Mouse (Mus musculus) embryo, embryonic 11.5 days (tissue): Measurements from ENCODE around the gene Paqr4.

Experiments used
- DNase-seq: peaks from one replicate; pipeline ENCODE4 v3.0.0-alpha.2; 2012; ENCODE audit warnings: low read depth, low spot score

Gene Paqr4

DNA sequence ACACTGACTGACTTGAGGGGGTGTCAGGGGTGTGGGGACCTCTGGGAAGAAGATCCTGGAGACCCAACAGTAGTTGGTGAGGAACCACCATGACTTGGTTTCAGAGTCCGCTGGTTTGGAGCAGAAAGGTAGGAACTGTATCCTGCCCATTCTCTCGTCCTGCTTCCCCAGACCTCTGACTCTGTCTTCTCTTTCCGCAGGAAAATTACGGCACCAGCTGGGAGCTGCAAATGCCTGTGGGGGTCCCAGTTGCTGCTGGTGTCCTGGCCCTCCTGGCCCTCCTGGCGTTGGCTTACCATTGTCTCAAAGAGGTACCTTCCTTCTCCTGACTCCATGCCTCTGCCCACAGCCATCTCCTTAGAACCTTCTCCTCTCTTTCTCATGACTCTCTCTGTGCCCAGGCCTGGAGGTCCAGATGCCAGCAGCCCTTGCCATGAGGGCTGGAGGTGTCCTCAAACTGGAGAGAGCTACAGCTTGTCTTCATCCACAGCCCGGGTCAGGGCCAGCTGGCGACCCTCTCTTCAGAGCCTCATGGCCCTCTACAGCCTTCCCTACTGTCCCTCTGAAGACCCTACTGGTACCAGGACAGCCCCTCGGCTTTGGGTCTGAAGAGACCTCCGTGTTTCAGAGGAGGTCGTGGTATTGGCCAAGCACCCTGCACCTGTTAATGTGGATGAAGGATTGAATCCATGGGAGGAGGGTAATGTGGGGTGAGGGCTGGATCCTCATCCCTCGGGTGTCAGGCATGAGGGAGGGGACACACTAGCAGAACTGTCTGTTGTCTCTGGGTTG, 8.9 kb upstream of the Paqr4 start:
- DNase-seq = no peak

DNA sequence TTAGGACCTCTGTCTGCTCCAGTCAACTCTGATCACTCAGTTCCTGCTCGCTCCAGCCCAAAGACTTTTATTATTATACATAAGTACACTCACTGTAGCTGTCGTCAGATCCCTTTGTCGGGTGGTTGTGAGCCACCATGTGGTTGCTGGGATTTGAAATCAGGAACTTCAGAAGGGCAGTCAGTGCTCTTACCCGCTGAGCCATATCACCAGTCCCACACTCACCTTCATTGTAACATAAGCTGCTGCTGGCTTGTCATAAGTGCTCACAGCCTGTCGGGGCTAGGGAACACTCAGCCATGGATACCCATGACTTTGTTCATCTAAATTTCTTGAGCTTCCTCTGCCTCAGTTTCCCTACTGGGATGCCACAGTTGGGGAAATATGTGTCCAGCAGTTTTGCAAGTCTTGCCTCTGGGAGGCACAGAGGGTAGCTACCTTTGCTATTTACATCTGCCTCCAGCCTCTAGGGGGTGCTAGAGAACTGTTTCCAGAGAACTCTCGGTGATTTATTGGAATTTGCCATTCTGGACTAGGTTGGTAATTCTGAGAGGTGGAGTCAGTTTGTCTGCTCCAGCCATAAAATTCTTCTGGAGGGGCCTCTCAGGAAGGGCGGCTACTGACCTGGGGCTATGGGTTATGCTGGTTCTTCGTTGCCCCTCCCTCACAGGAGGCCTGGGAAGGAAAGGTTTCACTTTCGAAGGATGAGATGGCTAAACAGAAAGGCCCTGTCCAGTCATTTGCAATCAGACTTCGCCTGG, 8.1 kb upstream of the Paqr4 start:
- peak; percentile 67 for DNase-seq

DNA sequence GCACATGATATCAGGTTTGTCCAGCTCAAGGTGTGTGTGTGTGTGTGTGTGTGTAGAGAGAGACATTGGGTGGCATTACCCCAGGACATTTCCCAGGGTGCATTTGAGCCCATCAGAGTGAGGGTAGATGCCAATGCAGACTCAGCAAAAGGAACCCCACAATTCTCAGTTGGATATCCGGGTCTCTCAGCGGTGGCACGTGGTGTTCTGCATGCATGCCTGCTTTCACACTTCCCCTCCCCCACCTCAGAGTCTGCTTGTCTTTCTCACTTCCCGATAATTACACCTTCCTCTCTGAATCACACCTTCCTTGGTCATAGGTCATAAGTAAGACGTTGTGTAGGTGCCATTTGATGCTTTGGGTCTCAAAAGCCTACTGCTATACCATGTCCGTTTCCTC, 7.4 kb upstream of the Paqr4 start:
- DNase-seq = no peak

DNA sequence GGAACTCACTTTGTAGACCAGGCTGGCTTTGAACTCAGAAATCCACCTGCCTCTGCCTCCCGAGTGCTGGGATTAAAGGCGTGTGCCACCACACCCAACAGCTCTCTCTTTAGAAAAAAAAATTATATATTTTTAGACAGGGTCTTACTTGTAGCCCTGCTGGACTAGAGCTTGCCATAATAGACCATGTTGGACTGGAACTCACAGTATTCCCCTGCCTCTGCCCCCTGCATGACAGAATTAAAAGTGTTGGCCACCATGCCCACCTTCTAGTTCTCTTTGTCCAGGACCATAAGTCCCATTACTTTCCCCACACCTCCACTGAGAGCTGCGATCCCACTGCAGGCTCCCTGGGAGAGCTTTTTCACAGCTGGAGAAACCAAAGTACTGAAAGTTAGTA, 6.8 kb upstream of the Paqr4 start:
- DNase-seq = no peak

- DNase-seq = no peak
These were observed 6.1 kb upstream of the Paqr4 start for GRCm38 (mm10) chr17:23746767-23747166.

- no peak for DNase-seq
These were observed 5.6 kb upstream of the Paqr4 start for GRCm38 (mm10) chr17:23746311-23746710.

- no peak for DNase-seq
These were observed 4.9 kb upstream of the Paqr4 start, which contains the start of gene Kremen2 for GRCm38 (mm10) chr17:23745301-23746251. TSS of gene Kremen2 (minus strand) at chr17:23745833.

GRCm38 (mm10) chr17:23744651-23745050, 4.0 kb upstream of the Paqr4 start:
- DNase-seq = no peak

GRCm38 (mm10) chr17:23744076-23744475, 3.4 kb upstream of the Paqr4 start:
- DNase-seq = no peak

- DNase-seq = no peak
These were observed 2.3 kb upstream of the Paqr4 start for GRCm38 (mm10) chr17:23742941-23743340.

GRCm38 (mm10) chr17:23742210-23742793, 1.6 kb upstream of the Paqr4 start:
- DNase-seq = no peak

GRCm38 (mm10) chr17:23741359-23742209, 917 bp upstream of the Paqr4 start:
- no peak for DNase-seq

DNA sequence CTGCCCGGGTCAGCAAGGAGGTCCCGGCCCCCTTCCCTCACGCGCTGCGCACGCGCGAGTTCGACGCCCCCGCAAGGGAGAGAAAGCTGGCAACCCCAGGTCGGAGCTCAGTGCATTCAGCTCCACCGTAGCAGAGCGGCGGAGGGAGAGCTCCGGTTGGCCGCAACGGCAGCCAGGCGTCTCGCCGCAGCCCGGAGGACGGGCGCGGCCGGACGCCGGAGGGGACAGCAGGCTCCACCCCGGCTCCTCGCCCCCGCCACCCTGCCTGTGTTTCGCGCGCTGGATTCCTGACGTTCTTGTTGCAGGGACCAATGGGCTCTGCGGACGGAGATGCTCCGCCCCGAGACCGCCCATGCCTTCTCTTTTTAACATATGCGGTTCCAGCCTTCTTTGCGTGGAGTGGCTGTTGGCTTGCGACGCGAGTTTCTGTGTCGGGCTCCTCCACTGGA, 507 bp downstream of the Paqr4 start:
- peak; percentile 79 for DNase-seq

DNA sequence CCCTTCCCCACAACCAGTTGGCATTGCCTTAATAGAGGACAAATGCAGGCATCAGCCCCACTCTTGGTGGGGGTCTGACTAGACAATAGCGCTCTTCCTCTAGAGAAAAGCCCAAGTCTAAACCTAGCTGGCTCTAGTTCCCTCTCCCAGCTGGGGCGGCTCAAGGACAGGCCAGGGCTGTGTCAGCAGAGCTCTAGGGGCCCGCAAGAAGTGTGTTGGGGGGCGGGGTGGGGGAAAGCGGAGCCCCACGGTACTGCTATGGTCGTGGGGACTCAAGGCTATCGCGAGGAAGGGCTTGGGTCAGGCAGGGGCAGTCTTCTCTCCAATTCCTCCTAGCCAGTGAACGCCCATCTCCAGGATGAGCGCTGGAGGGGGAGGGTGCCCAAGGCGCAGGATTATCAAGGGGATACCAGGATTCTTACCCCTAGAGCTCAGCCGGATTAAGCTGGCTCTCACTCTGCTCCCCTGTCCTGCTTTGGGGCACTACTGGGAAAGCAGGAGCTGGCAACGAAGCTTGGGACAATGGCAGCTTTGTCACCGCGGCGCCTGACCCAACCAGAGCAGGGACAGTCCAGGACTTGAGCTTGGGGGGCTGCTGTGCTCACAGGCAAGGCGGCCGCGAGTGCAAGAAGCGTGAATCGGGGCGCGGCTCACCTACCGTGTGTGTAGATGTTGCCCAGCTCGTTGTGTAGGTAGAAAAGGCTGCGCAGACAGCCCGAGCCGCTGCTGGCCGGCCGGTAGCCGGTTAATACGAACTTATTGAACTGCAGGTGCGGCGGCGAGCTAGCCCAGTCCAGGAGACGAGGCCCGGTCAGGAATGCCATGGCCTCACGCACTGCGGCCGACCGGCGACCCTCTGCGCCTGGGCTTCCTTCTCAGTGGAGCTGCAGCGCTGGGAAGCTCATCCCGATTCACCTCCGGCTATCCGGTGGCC, 1.2 kb downstream of the Paqr4 start:
- no peak for DNase-seq

DNA sequence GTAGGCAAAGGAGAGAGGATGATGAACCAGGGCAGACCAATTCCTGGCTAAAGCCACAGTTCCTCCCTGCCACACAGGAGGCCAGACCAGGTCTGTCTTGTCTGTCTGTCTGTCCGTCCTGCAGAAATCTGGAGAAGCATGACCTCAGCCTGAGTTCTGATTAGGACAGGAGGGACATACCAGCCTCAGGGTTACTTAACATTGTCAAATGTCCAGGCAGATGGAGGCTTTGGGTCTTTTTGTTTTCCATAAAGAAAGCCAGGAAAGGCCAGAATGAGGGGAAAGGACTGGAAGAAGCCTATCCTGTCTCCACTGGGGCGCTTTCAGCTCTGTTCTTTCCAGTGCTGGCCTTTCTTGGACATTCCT, 1.8 kb downstream of the Paqr4 start:
- DNase-seq = no peak

DNA sequence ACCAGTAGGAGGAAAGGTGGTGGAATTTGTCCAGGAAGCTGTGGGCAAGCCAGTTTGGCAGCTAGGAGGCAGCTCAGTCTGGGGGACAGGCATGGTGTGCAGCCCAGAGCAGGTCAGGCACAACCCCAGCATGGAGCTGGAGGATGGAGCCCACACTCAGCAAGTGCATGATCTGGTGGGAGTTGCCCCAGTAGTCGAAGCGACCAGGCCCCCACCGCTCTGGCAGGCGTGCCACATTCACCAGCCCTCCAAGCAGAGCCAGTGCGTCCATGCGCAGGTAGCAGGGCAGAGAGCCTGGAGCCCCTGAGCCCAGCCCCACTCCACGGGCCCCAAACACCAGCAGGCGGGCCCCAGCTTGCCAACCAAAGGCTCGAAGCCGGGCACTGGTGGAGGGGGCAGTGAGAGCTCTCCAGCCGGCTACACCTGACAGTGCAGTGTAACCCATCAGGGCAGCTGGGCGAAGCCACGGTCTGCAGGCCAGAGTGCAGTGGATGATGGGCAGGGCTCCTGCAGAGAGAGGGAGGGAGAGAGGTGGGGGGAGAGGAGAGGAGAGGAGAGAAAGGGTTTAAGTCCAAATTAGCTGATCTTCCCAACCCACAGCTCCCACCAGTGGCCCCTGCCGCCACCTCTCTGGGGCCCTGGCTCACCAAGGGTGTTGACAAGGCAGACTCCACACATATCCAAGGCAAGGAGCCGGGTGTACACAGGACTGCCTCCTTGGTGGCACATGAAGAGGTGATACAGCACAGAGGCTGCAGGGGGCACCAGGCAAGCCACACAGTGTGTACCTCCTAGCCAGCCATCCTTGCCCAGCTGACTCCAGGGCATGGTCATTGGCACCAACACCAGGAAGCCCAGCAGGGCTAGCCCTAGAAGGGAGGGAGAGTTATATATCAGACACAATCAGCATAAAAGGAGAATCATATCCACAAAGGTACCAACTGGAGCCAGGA, 2.9 kb downstream of the Paqr4 start:
- no peak for DNase-seq

- DNase-seq = no peak
These were observed 6.3 kb downstream of the Paqr4 start for GRCm38 (mm10) chr17:23734341-23734740.

DNA sequence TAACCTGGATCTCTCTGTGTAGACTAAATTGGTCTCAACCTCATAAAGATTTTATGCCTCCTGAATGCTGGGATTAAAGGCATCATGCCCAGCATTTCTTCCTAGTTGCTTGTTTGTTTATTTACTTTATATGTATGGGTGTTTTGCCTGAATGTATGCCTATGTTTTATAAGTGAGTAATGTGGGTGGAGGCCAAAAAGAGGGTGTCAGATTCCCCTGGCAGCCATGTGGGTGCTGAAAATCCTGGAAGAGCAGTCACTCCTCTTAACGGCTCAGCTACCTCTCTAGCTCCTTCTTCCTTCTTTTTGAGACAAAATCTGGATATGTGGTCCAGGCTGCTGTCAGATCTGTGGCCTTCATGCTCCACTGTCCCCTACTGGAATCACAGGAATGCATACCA, 10.2 kb downstream of the Paqr4 start:
- DNase-seq = no peak
